Mouse (Mus musculus) c-Kit-positive CD71-positive TER-119-negative erythroid progenitor cells, embryonic 14.5 days (primary cell): ENCODE data around the gene Sorl1.

ENCODE experiments used
- DNase-seq: peaks from one replicate; pipeline ENCODE4 v3.0.0-alpha.2; 2013; ENCODE audit warnings: low read depth

The Sorl1 gene

DNA sequence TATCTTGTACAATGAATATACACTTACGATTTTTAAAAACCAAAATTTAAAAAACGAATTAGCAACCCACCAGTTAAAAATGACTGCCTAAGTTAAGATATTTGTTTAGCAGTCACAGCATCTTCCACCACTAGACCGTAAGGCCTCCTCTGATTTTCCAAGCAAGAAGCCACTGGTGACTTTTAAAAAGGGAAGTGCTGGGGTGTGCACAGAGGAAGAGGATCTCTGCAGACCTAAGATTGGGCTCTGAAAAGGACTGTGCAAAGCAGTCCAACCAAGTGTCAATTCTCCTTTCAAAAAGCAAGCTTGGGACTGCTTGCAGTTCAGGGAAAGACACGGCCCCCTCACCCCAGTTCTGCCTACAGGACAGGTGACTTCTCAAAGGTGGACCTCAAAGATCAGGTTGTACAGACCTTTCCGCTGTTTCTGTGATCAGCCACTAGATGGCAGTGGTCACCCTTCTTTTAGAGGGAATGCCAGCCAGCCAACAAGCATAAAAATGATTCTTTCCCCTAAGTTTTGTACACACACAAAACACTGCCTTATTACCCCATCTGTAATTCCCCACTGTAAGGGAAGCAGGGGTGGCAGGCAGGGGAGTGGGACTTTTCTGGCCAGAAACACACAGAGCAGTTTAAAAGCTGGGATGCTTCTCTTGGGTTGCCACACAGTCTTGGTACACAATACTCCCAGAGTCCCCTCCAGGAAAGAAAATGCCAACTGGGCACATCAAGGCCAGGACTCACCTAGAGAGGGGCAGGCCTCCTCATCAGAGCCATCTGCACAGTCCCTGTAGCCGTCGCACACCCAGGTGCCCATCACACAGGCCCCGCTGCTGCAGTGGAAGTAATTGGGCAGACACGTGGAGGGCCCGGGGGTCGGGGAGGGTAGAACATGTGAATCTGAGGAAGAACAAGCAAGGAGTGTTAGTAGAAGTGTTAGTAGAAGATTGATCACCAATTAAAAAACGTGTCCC, 124.3 kb downstream of the Sorl1 start:
- no peak for DNase-seq

GRCm38 (mm10) chr9:41995278-41995677, 128.8 kb downstream of the Sorl1 start:
- DNase-seq = no peak

GRCm38 (mm10) chr9:41993821-41994220, 130.3 kb downstream of the Sorl1 start:
- DNase-seq = no peak

DNA sequence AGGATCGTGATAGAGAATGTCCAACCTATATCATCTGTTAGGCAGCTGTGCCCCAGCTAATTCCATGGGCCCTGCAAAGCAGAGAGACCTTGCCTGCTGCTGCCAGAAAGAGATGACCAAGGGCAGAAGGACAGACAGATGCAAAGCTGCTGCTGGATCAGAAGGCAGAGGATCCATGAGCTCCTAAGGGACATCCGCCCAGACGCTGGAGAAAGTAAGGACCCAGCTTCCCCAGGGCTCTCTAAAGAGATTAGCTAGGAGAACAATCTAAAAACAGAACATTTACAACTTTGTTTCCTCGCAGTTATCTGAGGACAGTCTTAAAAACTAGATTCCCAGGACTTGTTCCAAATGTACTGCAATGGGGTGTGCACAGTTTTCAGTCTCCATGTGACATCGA, 131.3 kb downstream of the Sorl1 start:
- DNase-seq = no peak

DNA sequence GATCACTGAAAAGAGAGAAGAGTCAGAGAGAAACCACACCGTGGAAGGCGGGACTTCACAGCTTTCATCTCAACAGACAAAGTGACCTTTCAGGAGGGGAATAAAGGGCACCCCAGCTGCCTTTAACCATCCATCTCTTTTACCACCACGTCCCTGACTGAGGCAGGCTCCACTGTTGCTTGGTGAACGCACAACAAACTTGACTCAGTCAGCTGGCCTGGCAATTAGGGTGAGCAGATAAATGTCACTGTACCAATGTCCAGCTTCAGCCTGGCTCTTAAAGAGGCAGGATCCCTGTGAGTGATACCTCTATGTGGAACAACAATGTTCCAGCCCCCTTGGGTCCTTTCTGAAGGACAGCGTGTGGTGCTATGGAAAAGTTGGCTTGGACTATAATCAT, 138.5 kb downstream of the Sorl1 start:
- DNase-seq = no peak

DNA sequence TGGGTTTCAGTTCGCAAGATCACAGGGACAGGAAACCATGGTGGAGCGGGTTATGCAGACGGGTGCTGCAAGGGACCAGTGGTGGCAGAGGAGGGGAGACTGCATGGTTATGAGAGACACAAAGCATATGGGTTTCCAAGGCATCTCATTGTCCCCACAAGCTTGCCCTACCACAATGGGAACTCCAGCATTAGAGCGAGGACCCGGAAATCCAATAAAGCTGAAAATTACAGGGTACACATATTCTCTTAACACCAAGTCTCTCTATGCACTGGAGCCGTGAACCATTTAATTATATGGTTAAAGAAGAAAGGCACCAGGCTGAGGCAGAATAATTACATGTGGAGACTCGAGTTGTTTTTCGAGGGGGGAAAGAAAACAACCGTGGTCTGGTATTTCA, 139.0 kb downstream of the Sorl1 start:
- no peak for DNase-seq

GRCm38 (mm10) chr9:41984306-41984705, 139.8 kb downstream of the Sorl1 start:
- DNase-seq = no peak

- no peak for DNase-seq
Observed at GRCm38 (mm10) chr9:41983286-41983685, 140.8 kb downstream of the Sorl1 start.

DNA sequence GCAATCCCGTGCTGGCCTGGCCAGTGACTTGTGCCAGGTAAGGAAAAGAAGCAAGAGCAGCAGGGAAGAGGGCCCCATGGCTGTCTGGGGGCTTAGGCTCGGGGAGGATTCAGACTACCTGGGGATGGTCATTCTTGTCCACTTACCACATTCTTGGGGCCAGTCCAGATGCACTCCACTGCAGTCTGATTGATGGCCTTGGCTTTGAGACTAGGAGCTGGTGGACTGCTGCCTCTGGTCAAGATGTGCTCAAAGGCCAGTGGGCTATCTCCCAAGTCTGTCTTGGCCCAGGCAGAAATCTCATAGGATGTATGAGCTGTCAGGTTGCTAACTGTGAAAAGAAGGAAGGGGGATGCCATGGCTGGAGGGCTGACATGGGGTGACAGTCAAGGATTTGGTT, 141.3 kb downstream of the Sorl1 start:
- no peak for DNase-seq

DNA sequence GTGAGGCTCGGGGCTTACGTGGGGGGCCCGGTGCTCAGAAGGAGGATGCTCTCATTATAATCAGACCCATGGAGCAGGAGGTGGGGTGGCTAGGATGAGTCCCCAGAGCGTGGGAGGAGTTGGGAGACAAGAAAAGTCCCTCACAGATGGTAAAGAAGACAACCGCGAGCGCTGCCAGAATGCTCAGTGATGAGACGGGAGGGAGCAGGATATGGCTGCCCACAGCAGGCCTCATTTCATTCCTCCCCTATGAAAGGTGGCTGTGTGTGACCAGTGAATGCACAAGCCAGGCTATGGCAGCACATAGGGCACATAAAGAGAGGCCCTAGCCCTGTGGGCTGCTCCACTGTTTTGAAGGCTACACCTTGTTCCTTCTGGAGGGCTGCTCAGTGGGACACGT, 142.1 kb downstream of the Sorl1 start:
- no peak for DNase-seq

DNA sequence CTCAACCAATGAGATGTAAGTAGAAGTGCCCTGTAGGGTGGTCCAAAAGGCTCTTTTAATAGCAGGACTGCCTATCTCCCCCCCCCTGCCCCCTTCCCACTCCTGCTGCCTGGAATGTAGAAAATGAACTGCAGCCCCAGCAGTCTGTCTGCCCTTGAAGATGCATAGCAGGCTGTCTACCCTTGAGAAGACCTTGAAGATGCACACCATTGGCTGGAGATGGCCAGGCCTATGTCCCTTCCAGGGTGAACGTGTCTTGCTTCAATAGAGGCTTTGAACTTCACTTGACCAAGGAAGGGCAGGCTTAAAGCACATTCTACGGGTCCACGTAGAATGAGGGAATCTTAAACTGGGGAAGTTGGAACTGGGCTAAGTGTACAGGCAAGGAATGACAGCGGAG, 142.8 kb downstream of the Sorl1 start:
- no peak for DNase-seq

- no peak for DNase-seq
Observed at GRCm38 (mm10) chr9:41980796-41981195, 143.3 kb downstream of the Sorl1 start.

- no peak for DNase-seq
Observed at GRCm38 (mm10) chr9:41978366-41978765, 145.7 kb downstream of the Sorl1 start.

DNA sequence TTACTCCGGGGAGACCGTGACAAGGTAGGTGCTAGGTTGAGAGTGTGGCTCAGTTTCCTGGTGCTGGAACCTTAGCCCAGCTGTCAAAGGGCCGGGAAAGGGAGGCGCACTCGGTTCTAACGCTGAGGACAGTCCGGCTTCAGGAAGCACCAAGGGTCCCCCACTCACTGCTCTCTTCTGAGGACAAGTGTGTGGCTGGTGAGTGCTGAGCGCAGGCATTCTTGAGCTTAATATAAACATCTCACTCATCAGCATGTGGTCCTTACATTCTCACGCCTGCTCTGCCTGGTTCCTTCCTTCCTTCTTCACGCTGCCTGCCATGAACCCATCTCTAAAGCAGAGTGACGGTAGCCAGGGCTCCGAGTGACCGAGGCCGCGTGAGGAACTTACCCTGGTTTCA, 148.1 kb downstream of the Sorl1 start:
- DNase-seq = no peak

GRCm38 (mm10) chr9:41974661-41975060, 149.4 kb downstream of the Sorl1 start:
- no peak for DNase-seq

- DNase-seq = no peak
Observed at GRCm38 (mm10) chr9:41973775-41974657, 150.1 kb downstream of the Sorl1 start.

- no peak for DNase-seq
Observed at GRCm38 (mm10) chr9:41969961-41970360, 154.1 kb downstream of the Sorl1 start.

DNA sequence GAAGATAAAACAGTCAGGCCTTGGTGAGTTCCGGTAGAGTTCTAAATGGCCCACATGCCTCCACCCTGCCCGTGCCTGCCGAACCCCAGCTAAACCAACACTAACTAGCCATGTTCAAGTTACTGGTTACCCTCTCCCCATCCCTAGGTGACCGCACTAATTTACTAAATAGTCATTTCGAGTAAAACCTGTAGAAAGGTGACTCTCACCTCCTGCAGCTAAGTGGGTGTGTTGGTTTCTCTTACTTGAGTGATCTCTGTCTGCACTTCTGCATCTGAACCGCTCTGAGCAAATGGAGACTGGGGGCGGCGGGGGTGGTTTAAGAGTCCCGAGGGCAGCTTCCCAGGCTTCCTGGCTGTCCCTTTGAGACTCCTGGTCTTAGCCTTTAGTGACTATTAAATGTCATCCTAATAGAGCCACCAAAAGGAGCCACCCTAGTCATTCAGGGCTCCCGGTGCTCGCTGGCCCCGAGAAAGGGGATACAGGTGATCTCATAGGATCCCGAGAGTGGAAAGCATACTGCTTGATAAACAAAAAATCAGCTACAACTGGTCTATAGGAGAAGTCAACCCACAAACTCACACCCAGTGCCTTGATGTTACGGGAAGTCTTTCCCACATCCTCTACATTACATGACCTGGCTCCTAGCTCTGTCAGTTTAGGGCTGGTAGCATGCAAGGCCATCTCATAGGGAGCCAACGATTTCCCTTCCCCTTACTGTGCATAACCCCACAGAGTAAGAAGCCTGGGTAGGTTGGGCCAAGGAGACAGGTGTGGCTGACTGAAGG, 155.2 kb downstream of the Sorl1 start:
- no peak for DNase-seq

- DNase-seq = no peak
Observed at GRCm38 (mm10) chr9:41961274-41961673, 162.8 kb downstream of the Sorl1 start.

DNA sequence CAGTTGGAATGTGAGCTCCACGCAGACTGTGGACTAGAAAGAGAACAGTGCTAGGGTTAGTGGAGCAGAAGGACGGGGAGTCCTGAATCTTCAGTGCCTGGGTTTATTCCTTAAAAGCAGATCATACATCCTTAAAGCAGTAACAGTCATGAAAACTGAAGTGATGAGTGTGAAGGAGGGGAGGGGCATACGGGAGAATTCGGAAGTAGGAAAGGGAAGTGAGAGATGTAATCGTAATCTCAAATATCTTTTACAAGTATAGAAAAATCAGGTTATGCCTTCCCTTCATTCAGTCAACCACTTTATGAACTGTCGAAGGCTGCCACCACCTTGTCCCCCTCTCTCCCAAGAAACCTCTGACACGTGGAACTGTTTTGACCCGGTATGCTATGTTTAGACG, 165.8 kb downstream of the Sorl1 start:
- DNase-seq = no peak

GRCm38 (mm10) chr9:41953486-41953885, 170.6 kb downstream of the Sorl1 start:
- DNase-seq = no peak

GRCm38 (mm10) chr9:41952650-41953204, 171.4 kb downstream of the Sorl1 start:
- DNase-seq = no peak
